Mouse (Mus musculus) neural tube, embryonic 14.5 days (tissue): Measurements from ENCODE around the gene Vash1. TPM values are rescaled to one million over a fixed set of nuclear protein-coding genes. Genes with fewer than 3 reads are reported as not detected.
A peak's percentile ranks its signal among the peaks of the same experiment; 100 is the strongest.

ENCODE experiments used
- ATAC-seq: fragments of 200-750 bp; cut with Nextera tagmentation; 2 replicates; pipeline ENCODE4 v1.8.0; 2017; ENCODE audit warnings: low read depth, mild to moderate bottlenecking, moderate TSS enrichment, moderate library complexity
- H3K27ac ChIP-seq: fragments of 300-500 bp; sonication (generic); 2 replicates; pipeline ENCODE4 v1.5.1; 2014; ENCODE audit warnings: low read depth, mild to moderate bottlenecking, control low read depth, low read length, moderate library complexity, mixed read lengths
- H3K27me3 ChIP-seq: fragments of 300-500 bp; sonication (generic); 2 replicates; pipeline ENCODE4 v1.6.1; 2014; ENCODE audit warnings: low read length; ENCODE audit not compliant: control insufficient read depth, insufficient read depth
- H3K36me3 ChIP-seq: fragments of 300-500 bp; sonication (generic); 2 replicates; pipeline ENCODE4 v1.6.1; 2014; ENCODE audit warnings: low read length, mixed read lengths; ENCODE audit not compliant: control insufficient read depth, insufficient read depth
- H3K4me1 ChIP-seq: fragments of 300-500 bp; sonication (generic); 2 replicates; pipeline ENCODE4 v1.6.1; 2014; ENCODE audit warnings: low read length; ENCODE audit not compliant: control insufficient read depth, insufficient read depth
- H3K4me2 ChIP-seq: fragments of 300-500 bp; sonication (generic); 2 replicates; pipeline ENCODE4 v1.6.1; 2014; ENCODE audit warnings: mild to moderate bottlenecking, low read depth, low read length, control low read depth
- H3K4me3 ChIP-seq: fragments of 300-500 bp; sonication (generic); 2 replicates; pipeline ENCODE4 v1.5.1; 2014; ENCODE audit warnings: low read depth, low read length, control low read depth, mixed read lengths
- H3K9ac ChIP-seq: fragments of 300-500 bp; sonication (generic); replicated peaks from 2 replicates; pipeline ENCODE4 v1.6.1; 2014; ENCODE audit warnings: low read depth, mild to moderate bottlenecking, control low read depth, low read length, mixed read lengths
- H3K9me3 ChIP-seq: fragments of 300-500 bp; sonication (generic); 2 replicates; pipeline ENCODE4 v1.6.1; 2016; ENCODE audit warnings: low read length; ENCODE audit not compliant: control insufficient read depth
- WGBS: fragments of 180-500 bp; shearing (Covaris S2); extraction: QIAGEN DNeasy Blood & Tissue Kit; methylation state at CpG from one replicate; pipeline ENCODE4 v1.1.7; 2014; 5-methylcytosine and 5-hydroxymethylcytosine counted together
- polyA plus RNA-seq: library from polyadenylated mRNA; unstranded; fragments of >200 nt; fragmentation: Nextera tagmentation; extraction: Ambion mirVana; gene quantifications from 2 replicates; pipeline ENCODE4 v1.2.1, GENCODE M21; 2014

Gene Vash1
- polyA plus RNA-seq, 1 experiment from 2014 or later = 24.7 TPM

DNA sequence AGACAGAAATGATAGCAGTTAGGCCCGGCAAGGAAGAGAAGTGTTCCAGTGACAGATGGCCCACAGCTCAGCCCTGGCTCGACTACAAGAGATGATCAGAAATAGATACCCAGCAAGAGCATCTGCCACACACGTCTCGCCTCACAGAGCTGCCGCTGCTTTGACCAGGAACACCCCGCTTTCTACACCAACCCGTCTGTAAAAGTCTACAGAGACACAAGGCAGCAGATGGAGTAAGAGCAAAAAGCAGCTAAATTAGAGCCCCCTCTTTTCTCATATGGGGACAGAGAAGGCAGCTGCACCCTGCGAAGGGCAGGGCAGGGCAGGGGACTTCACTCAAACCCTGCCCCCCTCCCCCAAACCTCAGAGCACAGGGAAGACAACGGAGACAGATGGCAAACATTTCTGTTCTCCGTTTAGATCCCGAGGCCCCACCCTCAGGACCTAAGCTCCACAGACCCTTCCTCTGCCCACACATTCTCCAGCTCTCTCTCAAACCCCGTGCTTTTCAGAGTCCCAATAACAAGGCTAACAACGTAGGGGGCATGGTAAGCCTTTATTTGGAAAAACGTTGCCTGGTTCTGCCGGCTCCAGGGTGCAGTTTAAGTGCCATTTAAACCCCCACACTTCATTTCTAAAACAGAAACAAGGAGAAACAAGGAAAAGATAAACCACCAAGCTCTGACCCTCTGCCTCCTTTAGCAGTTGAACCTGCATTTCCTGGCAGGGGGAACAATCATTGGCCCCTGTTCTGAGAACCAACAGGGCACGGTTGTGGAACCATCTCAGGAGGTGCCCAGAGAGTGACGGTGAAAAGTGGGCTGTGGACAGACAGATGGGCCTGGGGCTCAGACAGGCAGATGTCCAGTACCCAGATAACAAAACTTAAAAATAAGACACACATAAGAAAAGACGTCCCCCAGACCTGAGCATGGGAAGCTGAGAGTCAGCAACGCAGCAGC lies 21.7 kb downstream of the Vash1 start:
- H3K9ac ChIP-seq = peak overlapping the region; percentile 21; the same call in 1 of the 2 replicates
- H3K27ac ChIP-seq = peak overlapping the region; percentile 70
- H3K36me3 ChIP-seq = no peaks in the 10 kb centered on the region
- peaks cover 5% of the 10 kb centered on the region; the same call in 1 of the 2 replicates for H3K4me1 ChIP-seq
- WGBS = 23% methylated on average over 19 of the region's 19 CpGs
- no peaks in the 10 kb centered on the region for H3K9me3 ChIP-seq
- 0 out of 2 replicates have a peak overlapping the region, but pooled peaks have one; percentile 14 for H3K4me2 ChIP-seq
- peak; percentile 62 for ATAC-seq
- no peaks in the 10 kb centered on the region for H3K27me3 ChIP-seq
- H3K4me3 ChIP-seq = no peak overlapping the region

DNA sequence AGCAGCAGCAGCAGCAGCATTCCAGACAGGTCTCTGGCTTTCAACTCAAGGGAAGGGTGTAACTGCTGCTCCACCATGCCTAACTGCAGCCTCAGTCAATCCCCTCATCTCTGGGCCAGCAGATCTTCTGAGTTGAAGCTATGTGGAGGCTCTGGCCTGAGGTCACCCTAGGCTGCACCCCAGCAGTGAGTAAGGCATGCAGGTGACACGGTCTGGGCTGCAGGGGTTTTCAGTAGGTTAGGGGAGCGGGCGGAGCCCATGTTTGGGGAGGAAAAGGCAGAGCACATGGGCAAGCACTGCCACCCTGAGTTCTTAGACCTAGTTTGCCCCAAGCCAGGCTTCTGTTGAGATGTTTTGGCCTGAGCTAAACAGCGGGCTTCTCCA lies 22.4 kb downstream of the Vash1 start:
- WGBS = 72% methylated on average over 4 of the region's 4 CpGs

DNA sequence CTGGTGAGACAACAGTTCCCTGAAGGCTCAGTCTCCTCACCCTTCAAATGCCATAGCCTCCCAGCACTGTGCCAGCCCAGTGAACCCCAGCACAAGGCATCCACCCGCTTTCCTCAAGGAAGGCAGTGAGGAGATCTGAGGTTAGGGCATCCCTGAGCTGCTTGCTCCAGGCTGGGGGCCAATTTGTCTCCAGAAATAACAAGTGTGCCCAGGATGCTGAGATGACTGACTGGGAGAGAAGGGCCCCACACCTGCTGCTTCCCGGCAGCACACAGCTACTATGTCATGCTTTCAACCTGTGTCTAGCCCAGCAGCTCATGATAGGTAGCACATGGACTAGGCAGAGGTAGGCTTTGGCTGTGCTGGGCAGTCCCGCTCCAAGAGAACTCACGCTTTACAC lies 23.0 kb downstream of the Vash1 start:
- Histone ChIP-seq H3K36me3 (no peaks in the 10 kb centered on the region), H3K4me1 (peaks cover 5% of the 10 kb centered on the region; the same call in 1 of the 2 replicates), H3K27me3 (no peaks in the 10 kb centered on the region), H3K27ac (no peak overlapping the region; the same call in 1 of the 2 replicates), H3K4me3 (no peak overlapping the region), H3K4me2 (no peak overlapping the region), H3K9ac (no peak overlapping the region), H3K9me3 (no peaks in the 10 kb centered on the region)
- WGBS = 88% methylated on average over 4 of the region's 4 CpGs
- no peak for ATAC-seq

More for the DNA sequence above, 22.4 kb downstream of the Vash1 start:
- Histone ChIP-seq H3K27me3 (no peaks in the 10 kb centered on the region), H3K4me1 (peaks cover 5% of the 10 kb centered on the region; the same call in 1 of the 2 replicates), H3K9ac (no peak overlapping the region), H3K9me3 (no peaks in the 10 kb centered on the region), H3K4me3 (no peak overlapping the region), H3K36me3 (no peaks in the 10 kb centered on the region), H3K4me2 (no peak overlapping the region), H3K27ac (peak overlapping the region; percentile 70)
- ATAC-seq = no peak

DNA sequence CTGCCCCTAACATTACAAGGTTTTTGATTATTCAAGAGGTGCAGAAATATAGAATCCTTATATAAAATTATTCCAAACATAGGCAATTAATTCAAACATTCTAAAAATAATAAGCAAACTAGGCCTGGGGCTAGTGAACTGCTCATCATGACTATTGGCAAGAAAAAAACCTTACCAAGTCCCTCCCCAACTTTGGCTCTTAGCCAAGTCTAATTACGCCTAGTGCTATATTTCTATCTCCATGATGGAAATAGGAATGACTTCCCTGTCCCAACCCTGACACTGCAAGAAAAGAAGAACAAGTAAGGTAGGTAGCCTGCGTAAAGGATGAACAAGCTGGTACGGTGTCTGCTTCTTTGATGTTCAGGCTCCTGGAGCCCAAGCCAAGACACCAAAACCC lies 24.2 kb downstream of the Vash1 start:
- no peak overlapping the region for H3K4me2 ChIP-seq
- H3K4me1 ChIP-seq = peaks cover 5% of the 10 kb centered on the region; the same call in 1 of the 2 replicates
- no peaks in the 10 kb centered on the region for H3K36me3 ChIP-seq
- no peaks in the 10 kb centered on the region for H3K9me3 ChIP-seq
- H3K9ac ChIP-seq = no peak overlapping the region
- no peaks in the 10 kb centered on the region for H3K27me3 ChIP-seq
- 84% methylated on average over 3 of the region's 3 CpGs for WGBS
- no peak overlapping the region for H3K27ac ChIP-seq
- ATAC-seq = no peak
- no peak overlapping the region for H3K4me3 ChIP-seq

DNA sequence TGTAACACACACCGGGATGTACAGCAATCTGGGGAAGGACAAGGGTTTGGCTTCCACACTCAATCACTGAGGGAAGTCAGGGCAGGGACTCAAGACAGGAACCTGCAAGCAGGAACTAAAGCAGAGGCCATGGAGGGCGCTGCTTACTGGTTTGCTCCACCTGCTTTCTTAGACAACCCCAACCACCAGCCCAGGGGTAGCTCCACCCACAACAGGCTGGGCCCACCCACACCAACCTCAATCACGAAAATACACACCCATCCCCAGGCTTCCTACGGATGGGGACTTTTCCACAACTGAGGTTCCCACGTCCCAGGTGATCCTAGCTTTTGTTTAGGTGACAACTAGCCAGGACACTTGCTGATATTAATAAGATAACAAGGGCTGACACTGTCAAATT lies 27.3 kb downstream of the Vash1 start:
- no peaks in the 10 kb centered on the region for H3K27me3 ChIP-seq
- H3K4me1 ChIP-seq = no peaks in the 10 kb centered on the region
- no peak overlapping the region for H3K27ac ChIP-seq
- no peak for ATAC-seq
- no peak overlapping the region for H3K4me3 ChIP-seq
- no peaks in the 10 kb centered on the region for H3K9me3 ChIP-seq
- no peak overlapping the region for H3K9ac ChIP-seq
- no peaks in the 10 kb centered on the region for H3K36me3 ChIP-seq
- 79% methylated on average over 5 of the region's 5 CpGs for WGBS
- H3K4me2 ChIP-seq = no peak overlapping the region

DNA sequence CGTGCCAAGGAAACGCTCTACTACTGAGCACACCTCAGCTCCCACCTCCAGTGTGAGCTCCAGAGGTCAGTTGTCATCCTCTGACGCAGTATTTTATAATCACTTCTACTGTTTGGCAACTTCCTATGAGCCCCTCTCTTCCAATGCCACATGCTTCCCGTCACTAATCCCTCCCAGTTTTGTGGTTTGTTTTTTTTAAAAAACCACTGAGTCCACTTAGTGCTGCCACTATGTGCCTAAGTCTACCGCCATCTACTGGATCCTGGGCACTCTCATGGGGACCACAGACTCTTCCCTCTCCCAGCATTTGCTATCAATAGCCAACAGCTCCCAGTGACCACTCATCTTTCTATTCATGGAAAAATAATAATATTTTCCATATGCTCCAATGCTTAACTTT lies 35.5 kb downstream of the Vash1 start:
- H3K9me3 ChIP-seq = no peaks in the 10 kb centered on the region
- no peak overlapping the region for H3K9ac ChIP-seq
- no peaks in the 10 kb centered on the region for H3K27me3 ChIP-seq
- H3K27ac ChIP-seq = no peak overlapping the region
- no peaks in the 10 kb centered on the region for H3K4me1 ChIP-seq
- 75% methylated on average over 5 of the region's 5 CpGs for WGBS
- no peak overlapping the region for H3K4me3 ChIP-seq
- no peak for ATAC-seq
- H3K4me2 ChIP-seq = no peak overlapping the region
- no peaks in the 10 kb centered on the region for H3K36me3 ChIP-seq

DNA sequence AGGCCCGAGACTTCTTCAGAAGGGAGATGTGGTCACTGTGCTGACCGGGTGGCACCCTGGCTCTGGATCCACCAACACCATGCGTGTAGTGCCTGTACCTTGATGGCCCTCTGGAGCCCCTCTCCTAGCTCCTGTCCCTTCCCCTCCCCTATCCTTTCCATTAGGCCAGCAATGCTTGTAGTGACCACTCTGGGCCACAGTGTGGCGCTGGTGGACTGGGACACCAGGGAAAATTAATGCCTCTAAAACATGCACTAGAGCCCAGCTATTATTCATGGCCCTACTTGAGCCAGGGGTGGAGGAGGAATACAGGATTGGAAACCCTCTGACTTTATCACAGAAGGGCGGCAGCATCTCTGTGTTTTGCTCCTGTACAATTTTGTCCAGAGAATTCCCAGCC lies 36.9 kb downstream of the Vash1 start:
- WGBS = 53% methylated on average over 5 of the region's 5 CpGs
- Histone ChIP-seq H3K9me3 (no peaks in the 10 kb centered on the region), H3K4me1 (no peaks in the 10 kb centered on the region), H3K9ac (no peak overlapping the region), H3K4me3 (no peak overlapping the region), H3K4me2 (no peak overlapping the region), H3K27me3 (no peaks in the 10 kb centered on the region), H3K27ac (no peak overlapping the region), H3K36me3 (no peaks in the 10 kb centered on the region)
- no peak for ATAC-seq

DNA sequence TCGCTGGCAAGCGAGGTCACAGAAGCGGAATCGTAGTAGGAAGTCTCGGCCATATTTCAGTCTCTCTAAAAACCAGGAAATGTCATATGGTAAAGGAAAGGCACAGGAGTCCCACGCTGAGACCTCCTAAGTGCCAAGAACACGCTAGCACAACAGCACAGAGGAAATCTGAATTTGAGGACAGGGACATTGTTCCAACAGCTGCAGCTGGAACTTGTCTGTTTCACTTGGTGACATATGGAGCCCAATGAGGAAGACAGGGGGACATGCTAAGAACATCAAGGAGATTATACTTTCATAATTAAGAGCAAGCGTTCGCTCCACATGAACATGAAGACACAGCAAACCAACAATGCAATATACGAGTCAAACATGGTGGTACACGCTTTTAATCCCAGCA lies 38.5 kb downstream of the Vash1 start:
- Histone ChIP-seq H3K27ac (no peak overlapping the region), H3K4me1 (no peaks in the 10 kb centered on the region), H3K4me3 (no peak overlapping the region), H3K36me3 (no peaks in the 10 kb centered on the region), H3K4me2 (no peak overlapping the region), H3K27me3 (no peaks in the 10 kb centered on the region), H3K9me3 (no peaks in the 10 kb centered on the region), H3K9ac (no peak overlapping the region)
- no peak for ATAC-seq
- 94% methylated on average over 11 of the region's 11 CpGs for WGBS

DNA sequence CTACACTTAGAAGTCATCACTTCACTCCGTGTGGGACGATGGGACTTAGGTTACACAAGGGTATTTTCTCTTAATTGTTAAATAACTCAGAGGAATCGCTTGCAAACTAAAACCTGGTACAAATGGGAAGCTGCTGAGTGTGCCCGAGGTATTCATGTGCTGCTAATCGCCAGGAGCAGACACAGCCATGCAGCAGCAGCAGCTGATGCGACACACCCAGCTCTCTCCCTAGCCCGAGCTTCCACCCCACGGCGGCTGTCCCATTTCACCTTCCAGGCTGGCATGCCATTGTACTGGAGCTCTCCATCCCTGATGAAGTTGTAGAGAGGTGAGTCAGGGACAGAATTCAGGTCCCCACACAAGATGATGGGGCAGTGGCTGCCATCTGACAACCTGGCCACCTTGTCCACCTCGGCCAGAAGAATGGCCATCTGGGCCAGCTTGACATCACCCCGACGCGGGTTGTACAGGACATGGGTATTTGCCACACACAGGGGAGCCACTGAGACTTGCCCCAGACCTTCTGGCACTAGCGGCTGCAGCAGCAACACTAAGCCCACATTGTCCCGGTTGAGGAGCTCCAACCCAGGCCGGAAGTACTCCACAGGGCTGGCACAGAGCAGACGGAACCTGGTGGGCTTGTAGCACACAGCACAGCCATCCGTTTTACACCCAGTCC lies 41.6 kb downstream of the Vash1 start:
- no peaks in the 10 kb centered on the region for H3K9me3 ChIP-seq
- 89% methylated on average over 18 of the region's 18 CpGs for WGBS
- no peak overlapping the region for H3K27ac ChIP-seq
- no peaks in the 10 kb centered on the region for H3K27me3 ChIP-seq
- no peaks in the 10 kb centered on the region for H3K36me3 ChIP-seq
- no peak for ATAC-seq
- no peaks in the 10 kb centered on the region for H3K4me1 ChIP-seq
- H3K9ac ChIP-seq = no peak overlapping the region
- no peak overlapping the region for H3K4me2 ChIP-seq
- no peak overlapping the region for H3K4me3 ChIP-seq
